Mouse (Mus musculus) brown adipose tissue, adult 24 weeks (tissue): Measurements from ENCODE around the gene Abhd16a. TPM values are rescaled to one million over a fixed set of nuclear protein-coding genes. Genes with fewer than 3 reads are reported as not detected.

ENCODE experiments used
- H3K27ac ChIP-seq: fragments of 200-500 bp; replicated peaks from 2 replicates; pipeline ENCODE4 v1.5.1; 2012; ENCODE audit warnings: low read depth, mild to moderate bottlenecking, low read length
- H3K4me1 ChIP-seq: fragments of 200-500 bp; 2 replicates; pipeline ENCODE4 v1.6.1; 2012; ENCODE audit warnings: low read length, mixed read lengths; ENCODE audit not compliant: control insufficient read depth, insufficient read depth, insufficient read length
- H3K4me3 ChIP-seq: fragments of 200-500 bp; 2 replicates; pipeline ENCODE4 v1.5.1; 2012; ENCODE audit warnings: low read depth, mild to moderate bottlenecking, low read length, moderate library complexity; ENCODE audit not compliant: insufficient read depth
- polyA plus RNA-seq: library from polyadenylated mRNA; stranded (reverse); fragments of >200 nt; gene quantifications from 2 replicates; pipeline ENCODE4 v1.2.4, GENCODE M21; 2012; ENCODE audit not compliant: missing spikeins, insufficient read depth, insufficient read length

The Abhd16a gene
- polyA plus RNA-seq, 1 experiment, result 44.8 TPM

- H3K4me1 ChIP-seq, result peaks cover 10% of the 10 kb centered on the region; the same call in 1 of the 2 replicates
- peak overlapping the region; percentile 99 for H3K27ac ChIP-seq
- peak overlapping the region; percentile 66 for H3K4me3 ChIP-seq
These were observed 36.7 kb upstream of the Abhd16a start for GRCm38 (mm10) chr17:35052271-35052798.

GRCm38 (mm10) chr17:35055691-35056495 lies 33.2 kb upstream of the Abhd16a start:
- no peaks in the 10 kb centered on the region; the same call in 1 of the 2 replicates for H3K4me1 ChIP-seq
- peak overlapping the region; percentile 45; the same call in 1 of the 2 replicates for H3K27ac ChIP-seq
- H3K4me3 ChIP-seq, result no peak overlapping the region

GRCm38 (mm10) chr17:35057090-35057489 lies 32.0 kb upstream of the Abhd16a start:
- H3K4me1 ChIP-seq, result no peaks in the 10 kb centered on the region; the same call in 1 of the 2 replicates
- H3K4me3 ChIP-seq, result no peak overlapping the region
- no peak overlapping the region for H3K27ac ChIP-seq

GRCm38 (mm10) chr17:35058316-35058715 lies 30.7 kb upstream of the Abhd16a start:
- Histone ChIP-seq H3K27ac (peak overlapping the region; percentile 37; the same call in 1 of the 2 replicates), H3K4me3 (no peak overlapping the region), H3K4me1 (no peaks in the 10 kb centered on the region; the same call in 1 of the 2 replicates)

- H3K27ac ChIP-seq, result peak within 1 kb of the TSS; percentile 82
These were observed 29.9 kb upstream of the Abhd16a start, which contains the start of gene Ddah2 for GRCm38 (mm10) chr17:35058911-35059892. Gene Ddah2, plus strand, starts transcription at chr17:35059035.

GRCm38 (mm10) chr17:35060071-35060470 lies 29.0 kb upstream of the Abhd16a start:
- H3K27ac ChIP-seq, result no peak overlapping the region
- H3K4me3 ChIP-seq, result peak overlapping the region; percentile 89
- no peaks in the 10 kb centered on the region; the same call in 1 of the 2 replicates for H3K4me1 ChIP-seq

More at GRCm38 (mm10) chr17:35058911-35059892, 29.9 kb upstream of the Abhd16a start, which contains the start of gene Ddah2:
- Histone ChIP-seq H3K4me1 (no peaks in the 10 kb centered on the region; the same call in 1 of the 2 replicates), H3K4me3 (peak within 1 kb of the TSS; percentile 89)

GRCm38 (mm10) chr17:35060737-35061297 lies 28.2 kb upstream of the Abhd16a start:
- Histone ChIP-seq H3K27ac (no peak overlapping the region), H3K4me1 (no peaks in the 10 kb centered on the region; the same call in 1 of the 2 replicates), H3K4me3 (peak overlapping the region; percentile 89; the same call in 1 of the 2 replicates)

GRCm38 (mm10) chr17:35061299-35061698 lies 27.8 kb upstream of the Abhd16a start:
- no peak overlapping the region for H3K4me3 ChIP-seq
- H3K4me1 ChIP-seq, result no peaks in the 10 kb centered on the region; the same call in 1 of the 2 replicates
- no peak overlapping the region for H3K27ac ChIP-seq

GRCm38 (mm10) chr17:35063466-35063865 lies 25.6 kb upstream of the Abhd16a start:
- no peak overlapping the region for H3K27ac ChIP-seq
- no peaks in the 10 kb centered on the region; the same call in 1 of the 2 replicates for H3K4me1 ChIP-seq
- no peak overlapping the region for H3K4me3 ChIP-seq

- H3K4me1 ChIP-seq, result no peaks in the 10 kb centered on the region
- H3K27ac ChIP-seq, result no peak overlapping the region
- 0 out of 2 replicates have a peak overlapping the region, but pooled peaks have one; percentile 42 for H3K4me3 ChIP-seq
These were observed 24.6 kb upstream of the Abhd16a start for GRCm38 (mm10) chr17:35064378-35064877.

- Histone ChIP-seq H3K4me3 (peak within 1 kb of the TSS; percentile 42), H3K27ac (no peak within 1 kb of the TSS), H3K4me1 (no peaks in the 10 kb centered on the region)
These were observed 23.8 kb upstream of the Abhd16a start, which contains the start of gene Ly6g6c for GRCm38 (mm10) chr17:35064951-35065947. Gene Ly6g6c, plus strand, starts transcription at chr17:35065388.

GRCm38 (mm10) chr17:35066084-35066483 lies 23.0 kb upstream of the Abhd16a start, which contains the start of gene Mpig6b:
Gene Mpig6b, minus strand, starts transcription at chr17:35066184.
- Histone ChIP-seq H3K4me3 (peak within 1 kb of the TSS; percentile 42), H3K4me1 (no peaks in the 10 kb centered on the region), H3K27ac (no peak within 1 kb of the TSS)
